Comparison of ENCODE assay signal across 8 mouse cellular contexts in genomic region chr2:130696700-130697152, GRCm38 (mm10). TPM values are rescaled to one million over a fixed set of nuclear protein-coding genes. Genes with fewer than 3 reads are reported as not detected.
DNase-seq lines count a peak whose midpoint lies in the region; ATAC-seq and TF ChIP-seq lines count a peak whose summit lies in the region.

No protein-coding gene starts in this region.

- H3K27ac ChIP-seq in heart, embryonic 11.5 days (ENCODE audit: low read depth, low read length): no peak overlapping the region
- no peak overlapping the region for H3K27ac ChIP-seq in CH12.LX (ENCODE audit: insufficient read depth, low read depth)
- H3K27ac ChIP-seq in embryonic facial prominence, embryonic 11.5 days (replicated peaks; ENCODE audit: low read depth, low read length): no peak overlapping the region
- no peak overlapping the region for H3K27ac ChIP-seq in intestine, embryonic 15.5 days

- H3K4me3 ChIP-seq in heart, embryonic 11.5 days (ENCODE audit: low read depth, low read length): peak overlapping the region; percentile 54
- H3K4me3 ChIP-seq in CH12.LX (replicated peaks in 1 of 3; ENCODE audit: low read depth in 2 of 3, low read length in 2 of 3, poor library complexity in 1 of 3): peak overlapping the region in 2 of 3 experiments; percentile 48 to 58
- peak overlapping the region; percentile 48 for H3K4me3 ChIP-seq in embryonic facial prominence, embryonic 11.5 days (ENCODE audit: low read depth, low read length)
- H3K4me3 ChIP-seq in intestine, embryonic 15.5 days (replicated peaks): peak overlapping the region; percentile 56

- H3K4me2 ChIP-seq in heart, embryonic 11.5 days: peak overlapping the region; percentile 93
- H3K4me2 ChIP-seq in CH12.LX (ENCODE audit: insufficient read depth, low read depth, poor library complexity, severe bottlenecking): peak overlapping the region; percentile 77
- peak overlapping the region; percentile 100 for H3K4me2 ChIP-seq in embryonic facial prominence, embryonic 11.5 days (ENCODE audit: low read depth, low read length)
- H3K4me2 ChIP-seq in intestine, embryonic 15.5 days (replicated peaks): peak overlapping the region; percentile 100

- WGBS in heart, embryonic 11.5 days (ENCODE audit: insufficient replicate concordance): 2% methylated on average over 31 of the region's 31 CpGs
- under 1% methylated on average over 31 of the region's 31 CpGs for WGBS in embryonic facial prominence, embryonic 11.5 days
- WGBS in intestine, embryonic 15.5 days: under 1% methylated on average over 31 of the region's 31 CpGs

- dilution Hi-C loops in CH12.LX (cut with MboI; ENCODE audit: extremely low pct_ligation_motif_present, extremely low pct_unique_long_range_greater_than_20kb, low sequenced_read_pairs): no loop called here

- peaks cover 50% of the 10 kb centered on the region for H3K27me3 ChIP-seq in heart, embryonic 11.5 days (ENCODE audit: control insufficient read depth, insufficient read depth, low read length)
- peaks cover 42% of the 10 kb centered on the region for H3K27me3 ChIP-seq in CH12.LX (replicated peaks)
- H3K27me3 ChIP-seq in embryonic facial prominence, embryonic 11.5 days (ENCODE audit: control insufficient read depth, insufficient read depth, low read length): peaks cover 22% of the 10 kb centered on the region
- peaks cover 40% of the 10 kb centered on the region for H3K27me3 ChIP-seq in intestine, embryonic 15.5 days (replicated peaks)

- no peak for DNase-seq in heart, postnatal 25 days (ENCODE audit: low spot score)
- DNase-seq in CH12.LX (ENCODE audit: extremely low read depth): no peak
- DNase-seq in embryonic facial prominence, embryonic 11.5 days (ENCODE audit: low spot score): peak; percentile 20
- DNase-seq in thymus, postnatal 0 days (ENCODE audit: low spot score): peak; percentile 41
- DNase-seq in cerebellum, adult 9-11 months: no peak

- TF ChIP-seq POLR2A in CH12.LX (IDR thresholded peaks at IDR 0.05; ENCODE audit: low read depth, low read length): no peak

- in situ Hi-C loops in CH12.LX (cut with MboI; ENCODE audit: low pct_ligation_motif_present, low pct_unique_long_range_greater_than_20kb, low sequenced_read_pairs): no loop called here

- ATAC-seq in heart, embryonic 11.5 days (replicated peaks; ENCODE audit: insufficient number of reproducible peaks, low FRiP score, low TSS enrichment): no peak
- peak; percentile 29; the same call in 1 of the 2 replicates for ATAC-seq in embryonic facial prominence, embryonic 11.5 days (replicated peaks; ENCODE audit: insufficient number of reproducible peaks, low FRiP score, low TSS enrichment, low read depth)
- peak; percentile 48 for ATAC-seq in intestine, embryonic 15.5 days
- peak; percentile 23; the same call in 1 of the 2 replicates for ATAC-seq in megakaryocyte-erythroid progenitor cell, adult 5-6 weeks (replicated peaks; ENCODE audit: low FRiP score, low TSS enrichment, poor library complexity, severe bottlenecking)

- H3K79me2 ChIP-seq in CH12.LX (replicated peaks; ENCODE audit: control insufficient read depth, extremely low read depth, insufficient read depth, poor library complexity, severe bottlenecking): no peaks in the 10 kb centered on the region

- H3K9me3 ChIP-seq in heart, embryonic 11.5 days (replicated peaks; ENCODE audit: control insufficient read depth, low read length): no peaks in the 10 kb centered on the region
- H3K9me3 ChIP-seq in CH12.LX (replicated peaks; ENCODE audit: low read length): no peaks in the 10 kb centered on the region
- H3K9me3 ChIP-seq in embryonic facial prominence, embryonic 11.5 days (replicated peaks; ENCODE audit: control insufficient read depth, low read length): no peaks in the 10 kb centered on the region
- no peaks in the 10 kb centered on the region for H3K9me3 ChIP-seq in intestine, embryonic 15.5 days

- intact Hi-C loops in heart, postnatal 25 days (cut with DNase I): no loop called here

- no peak for TF ChIP-seq EP300 in CH12.LX (IDR thresholded peaks at IDR 0.05; ENCODE audit: low read length)

- H3K9ac ChIP-seq in heart, embryonic 11.5 days (ENCODE audit: low read depth, low read length): peak overlapping the region; percentile 53
- no peak overlapping the region for H3K9ac ChIP-seq in CH12.LX (ENCODE audit: insufficient read depth, low read depth)
- H3K9ac ChIP-seq in embryonic facial prominence, embryonic 11.5 days (replicated peaks; ENCODE audit: low read length): peak overlapping the region; percentile 54
- peak overlapping the region; percentile 62 for H3K9ac ChIP-seq in intestine, embryonic 15.5 days

- no peak for TF ChIP-seq RAD21 in CH12.LX (IDR thresholded peaks at IDR 0.05; ENCODE audit: low read depth, low read length)

- no peaks in the 10 kb centered on the region for H3K36me3 ChIP-seq in heart, embryonic 11.5 days (ENCODE audit: control insufficient read depth, insufficient read depth, low read length)
- no peaks in the 10 kb centered on the region for H3K36me3 ChIP-seq in CH12.LX (replicated peaks in 1 of 2; ENCODE audit: control insufficient read depth in 1 of 2, insufficient read depth in 1 of 2, low read length in 1 of 2)
- H3K36me3 ChIP-seq in embryonic facial prominence, embryonic 11.5 days (replicated peaks; ENCODE audit: control insufficient read depth, insufficient read depth, low read depth, low read length): no peaks in the 10 kb centered on the region
- no peaks in the 10 kb centered on the region for H3K36me3 ChIP-seq in intestine, embryonic 15.5 days

- H3K4me1 ChIP-seq in heart, embryonic 11.5 days (ENCODE audit: control insufficient read depth, insufficient read depth, low read length): no peaks in the 10 kb centered on the region
- H3K4me1 ChIP-seq in CH12.LX (ENCODE audit: control insufficient read depth in 1 of 2, insufficient read depth in 2 of 2): peaks cover 7 to 12% of the 10 kb centered on the region in 2 experiments; a peak in 2 of 4 replicates
- H3K4me1 ChIP-seq in embryonic facial prominence, embryonic 11.5 days (ENCODE audit: control insufficient read depth, insufficient read depth, low read length): peaks cover 4% of the 10 kb centered on the region
- peaks cover 12% of the 10 kb centered on the region for H3K4me1 ChIP-seq in intestine, embryonic 15.5 days (replicated peaks)

- TF ChIP-seq CTCF in CH12.LX (conservative IDR thresholded peaks at IDR 0.05 in 1 of 2, IDR thresholded peaks at IDR 0.05 in 1 of 2; ENCODE audit: low read depth in 2 of 2, low read length in 2 of 2): no peak

RNA-seq across cellular contexts. Expression of gene Slc4a11, which starts 0.6 kb away (rescaled TPM):
- polyA plus RNA-seq in heart, embryonic 11.5 days (2014; fragmentation: Nextera tagmentation; extraction: Ambion mirVana): 0.17 and 0.32 TPM in 2 replicates
- total RNA-seq in heart, postnatal 25 days (2021): under 1 TPM; 0.36 to 0.55 TPM
- 0.21 and 0.42 TPM in 2 replicates for total RNA-seq in CH12.LX (2012; rRNA removed)
- 0.27 TPM in 1 of 2 replicates, not detected in the other for total RNA-seq in CH12.LX (2014; rRNA removed)
- polyA plus RNA-seq in CH12.LX (2012; ENCODE audit: insufficient read length, low read depth): 0.19 and 0.30 TPM in 2 replicates
- 0.70 TPM in 2 replicates for polyA plus RNA-seq in embryonic facial prominence, embryonic 11.5 days (2014; fragmentation: Nextera tagmentation; extraction: Ambion mirVana)
- polyA plus RNA-seq in intestine, embryonic 15.5 days (2015; fragmentation: Nextera tagmentation; extraction: Ambion mirVana): 0.13 and 0.21 TPM in 2 replicates
- total RNA-seq in megakaryocyte-erythroid progenitor cell, adult 5-6 weeks (2014; fragmentation: Nextera tagmentation): not detected in 2 replicates
- 0.08 TPM in 1 of 2 replicates, not detected in the other for total RNA-seq in megakaryocyte-erythroid progenitor cell, adult 5-6 weeks (2017)
- polyA plus RNA-seq in thymus, postnatal 0 days (2015; fragmentation: Nextera tagmentation; extraction: Ambion mirVana): 0.23 and 0.49 TPM in 2 replicates

RNA-seq across cellular contexts. Expression of gene Itpa, which starts 29.3 kb away (rescaled TPM):
- polyA plus RNA-seq in heart, embryonic 11.5 days (2014; fragmentation: Nextera tagmentation; extraction: Ambion mirVana): 88.7 and 91.0 TPM in 2 replicates
- total RNA-seq in heart, postnatal 25 days (2021): 10 to 100 TPM; 18.2 to 24.1 TPM
- total RNA-seq in CH12.LX (2012; rRNA removed) (59.1 and 89.6 TPM in 2 replicates), CH12.LX (2014; rRNA removed) (121 and 123 TPM in 2 replicates)
- 53.3 and 70.8 TPM in 2 replicates for polyA plus RNA-seq in CH12.LX (2012; ENCODE audit: insufficient read length, low read depth)
- polyA plus RNA-seq in embryonic facial prominence, embryonic 11.5 days (2014; fragmentation: Nextera tagmentation; extraction: Ambion mirVana): 131 and 136 TPM in 2 replicates
- polyA plus RNA-seq in intestine, embryonic 15.5 days (2015; fragmentation: Nextera tagmentation; extraction: Ambion mirVana): 84.5 and 88.1 TPM in 2 replicates
- total RNA-seq in megakaryocyte-erythroid progenitor cell, adult 5-6 weeks (2014; fragmentation: Nextera tagmentation): 67.7 and 103 TPM in 2 replicates
- total RNA-seq in megakaryocyte-erythroid progenitor cell, adult 5-6 weeks (2017): 80.0 and 86.8 TPM in 2 replicates
- 107 and 112 TPM in 2 replicates for polyA plus RNA-seq in thymus, postnatal 0 days (2015; fragmentation: Nextera tagmentation; extraction: Ambion mirVana)

RNA-seq across cellular contexts. Expression of gene Ddrgk1, which starts 32.3 kb away (rescaled TPM):
- polyA plus RNA-seq in heart, embryonic 11.5 days (2014; fragmentation: Nextera tagmentation; extraction: Ambion mirVana): 41.3 and 44.7 TPM in 2 replicates
- total RNA-seq in heart, postnatal 25 days (2021): 10 to 100 TPM; 62.1 to 63.9 TPM
- total RNA-seq in CH12.LX (2012; rRNA removed) (72.7 and 77.9 TPM in 2 replicates), CH12.LX (2014; rRNA removed) (50.4 and 51.7 TPM in 2 replicates)
- polyA plus RNA-seq in CH12.LX (2012; ENCODE audit: insufficient read length, low read depth): 93.1 and 114 TPM in 2 replicates
- 45.0 and 45.1 TPM in 2 replicates for polyA plus RNA-seq in embryonic facial prominence, embryonic 11.5 days (2014; fragmentation: Nextera tagmentation; extraction: Ambion mirVana)
- polyA plus RNA-seq in intestine, embryonic 15.5 days (2015; fragmentation: Nextera tagmentation; extraction: Ambion mirVana): 74.5 and 78.2 TPM in 2 replicates
- 103 and 130 TPM in 2 replicates for total RNA-seq in megakaryocyte-erythroid progenitor cell, adult 5-6 weeks (2014; fragmentation: Nextera tagmentation)
- total RNA-seq in megakaryocyte-erythroid progenitor cell, adult 5-6 weeks (2017): 63.3 and 66.2 TPM in 2 replicates
- polyA plus RNA-seq in thymus, postnatal 0 days (2015; fragmentation: Nextera tagmentation; extraction: Ambion mirVana): 59.0 and 61.4 TPM in 2 replicates

RNA-seq across cellular contexts. Expression of gene Lzts3, which starts 54.1 kb away (rescaled TPM):
- 0.66 and 0.69 TPM in 2 replicates for polyA plus RNA-seq in heart, embryonic 11.5 days (2014; fragmentation: Nextera tagmentation; extraction: Ambion mirVana)
- total RNA-seq in heart, postnatal 25 days (2021): 1 to 10 TPM; 4.0 to 4.2 TPM
- total RNA-seq in CH12.LX (2012; rRNA removed) (3.7 and 3.9 TPM in 2 replicates), CH12.LX (2014; rRNA removed) (1.2 and 1.5 TPM in 2 replicates)
- 3.6 and 4.2 TPM in 2 replicates for polyA plus RNA-seq in CH12.LX (2012; ENCODE audit: insufficient read length, low read depth)
- 0.79 and 1.1 TPM in 2 replicates for polyA plus RNA-seq in embryonic facial prominence, embryonic 11.5 days (2014; fragmentation: Nextera tagmentation; extraction: Ambion mirVana)
- polyA plus RNA-seq in intestine, embryonic 15.5 days (2015; fragmentation: Nextera tagmentation; extraction: Ambion mirVana): 13.9 and 16.5 TPM in 2 replicates
- 0.79 and 1.2 TPM in 2 replicates for total RNA-seq in megakaryocyte-erythroid progenitor cell, adult 5-6 weeks (2014; fragmentation: Nextera tagmentation)
- total RNA-seq in megakaryocyte-erythroid progenitor cell, adult 5-6 weeks (2017): 0.08 TPM in 1 of 2 replicates, not detected in the other
- polyA plus RNA-seq in thymus, postnatal 0 days (2015; fragmentation: Nextera tagmentation; extraction: Ambion mirVana): 0.55 and 0.58 TPM in 2 replicates

Comparison
In these comparisons a context has a peak if more than half of its experiments do, and no peak if none do; other contexts are left out.
1. DNase-seq: peak in embryonic facial prominence, embryonic 11.5 days (single experiment) and thymus, postnatal 0 days (single experiment); none in heart, postnatal 25 days (single experiment), CH12.LX (single experiment) and cerebellum, adult 9-11 months (single experiment).
2. Peak in every context shown above with its lines, with median percentiles within 50 percentile points of each other: H3K4me2 ChIP-seq and H3K4me3 ChIP-seq.